Mouse (Mus musculus) macrophage (primary cell): ENCODE data around the gene Tex50. TPM values are rescaled to one million over a fixed set of nuclear protein-coding genes. Genes with fewer than 3 reads are reported as not detected.
A peak's percentile ranks its signal among the peaks of the same experiment; 100 is the strongest.
"Not testable (repeated sequence)": the region's sequence is repeated elsewhere in the genome, so short reads cannot be mapped to it uniquely, and the experiment has no call there.

Experiments used
- H3K27ac ChIP-seq: fragments of 350-480 bp; formaldehyde crosslinking; 2 replicates; pipeline ENCODE4 v1.9.0; 2021
- H3K36me3 ChIP-seq: fragments of 350-480 bp; formaldehyde crosslinking; 2 replicates; pipeline ENCODE4 v1.9.0; 2021; ENCODE audit errors: inconsistent target
- H3K4me3 ChIP-seq: fragments of 350-480 bp; formaldehyde crosslinking; 2 replicates; pipeline ENCODE4 v1.9.0; 2021; ENCODE audit errors: inconsistent target
- H3K79me2 ChIP-seq: fragments of 350-480 bp; formaldehyde crosslinking; 2 replicates; pipeline ENCODE4 v1.9.0; 2021; ENCODE audit errors: inconsistent target
- WGBS: methylation state at CpG from one replicate; pipeline ENCODE4 v1.1.7; 2026; ENCODE audit warnings: inconsistent platforms; ENCODE audit not compliant: missing documents; 5-methylcytosine and 5-hydroxymethylcytosine counted together
- polyA plus RNA-seq: library from polyadenylated mRNA; stranded (reverse); fragments of 250-400 nt; gene quantifications from 3 replicates; pipeline ENCODE4 v1.2.4, GENCODE M21; 2018; ENCODE audit warnings: inconsistent platforms
- total RNA-seq, 78 experiments: library from RNA; depleted of rRNA; stranded (reverse); fragments of 250-400 nt; gene quantifications; 1 replicate in 9 of 78; 2 replicates in 24 of 78; 3 replicates in 43 of 78; 4 replicates in 2 of 78; pipeline ENCODE4 v1.2.4; 2018; ENCODE audit warnings: inconsistent platforms in 56 of 78

Tex50 gene
- not detected for total RNA-seq (2018; cell fraction: chromatin; rRNA removed)
- total RNA-seq (2018; cell fraction: cytosol; rRNA removed) = not detected
- total RNA-seq (2018; cell fraction: nucleus; rRNA removed) = not detected
- not detected in 3 replicates for polyA plus RNA-seq

DNA sequence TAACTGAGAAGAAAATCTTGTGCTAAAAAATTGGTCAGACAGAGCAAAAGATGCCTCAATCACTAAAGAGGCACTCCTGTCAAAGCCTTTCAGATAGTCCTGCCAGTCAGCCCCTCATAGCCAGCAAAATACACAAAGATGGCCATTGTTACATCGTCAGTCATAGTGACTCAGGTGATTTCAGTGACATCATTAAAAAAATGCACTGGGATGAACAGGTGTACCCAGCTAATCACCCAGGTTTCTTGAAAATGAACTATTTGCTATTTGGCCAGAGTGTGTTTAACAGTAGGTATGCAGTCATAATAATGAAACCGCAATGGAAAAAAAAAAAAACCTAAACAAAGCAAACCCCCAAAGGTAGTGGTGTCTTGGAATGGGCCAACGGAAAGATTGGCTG lies at the start of gene Tex50:
Tex50 (minus strand) TSS at position 101 of the 400 bp plus-strand sequence.
- no peaks in the 10 kb centered on the region for H3K79me2 ChIP-seq
- H3K4me3 ChIP-seq = no peak within 1 kb of the TSS
- H3K27ac ChIP-seq = no peak within 1 kb of the TSS
- no peaks in the 10 kb centered on the region for H3K36me3 ChIP-seq
- WGBS = 98% methylated on average over 3 of the region's 3 CpGs

GRCm38 (mm10) chr1:161199856-161200255 lies 40.7 kb upstream of the Tex50 start:
- Histone ChIP-seq H3K36me3 (no peaks in the 10 kb centered on the region), H3K27ac (no peak overlapping the region), H3K4me3 (no peak overlapping the region), H3K79me2 (no peaks in the 10 kb centered on the region)
- 70% methylated on average over 5 of the region's 5 CpGs for WGBS

GRCm38 (mm10) chr1:161196364-161196763 lies 37.2 kb upstream of the Tex50 start:
- H3K79me2 ChIP-seq, H3K4me3 ChIP-seq: not testable (repeated sequence)
- 39% methylated on average over 8 of the region's 11 CpGs for WGBS

GRCm38 (mm10) chr1:161195541-161196351 lies 36.6 kb upstream of the Tex50 start:
- Histone ChIP-seq H3K79me2 (no peaks in the 10 kb centered on the region), H3K27ac (no peak overlapping the region), H3K36me3 (no peaks in the 10 kb centered on the region), H3K4me3 (peak overlapping the region; percentile 34)
- 2% methylated on average over 16 of the region's 16 CpGs for WGBS

More at GRCm38 (mm10) chr1:161196364-161196763, 37.2 kb upstream of the Tex50 start:
- H3K36me3 ChIP-seq, H3K27ac ChIP-seq: not testable (repeated sequence)

DNA sequence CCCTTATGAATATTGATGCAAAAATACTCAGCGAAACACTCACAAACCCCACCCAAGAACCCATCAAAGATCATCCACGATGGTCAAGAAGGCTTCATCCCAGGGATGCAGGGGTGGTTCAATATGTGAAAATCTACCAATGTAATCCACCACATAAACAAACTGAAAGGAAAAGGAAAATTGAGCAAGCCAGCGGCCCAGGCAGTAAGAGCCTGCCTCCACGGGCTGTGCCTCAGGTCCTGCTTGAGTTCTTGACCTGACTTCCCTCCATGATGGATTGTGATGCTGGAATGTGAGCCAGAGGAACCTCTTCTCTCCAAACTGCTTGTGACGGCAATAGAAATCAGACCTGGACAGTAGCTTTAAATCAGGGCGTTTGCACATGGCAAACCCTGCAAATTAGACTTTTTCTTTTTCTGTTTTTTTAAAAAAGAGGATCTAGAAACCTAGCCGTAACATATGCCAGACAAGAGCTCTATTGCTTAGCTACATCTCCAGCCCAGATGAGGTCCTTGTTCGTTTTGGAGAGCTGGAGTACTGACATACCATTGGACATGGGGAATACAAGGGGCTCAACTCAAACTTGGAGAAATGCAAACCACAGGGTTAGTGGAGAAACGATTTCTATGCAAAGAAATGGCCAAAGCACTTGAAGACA lies 31.3 kb upstream of the Tex50 start:
- Histone ChIP-seq H3K79me2 (no peaks in the 10 kb centered on the region), H3K27ac (no peak overlapping the region), H3K36me3 (no peaks in the 10 kb centered on the region), H3K4me3 (no peak overlapping the region)
- 55% methylated on average over 9 of the region's 9 CpGs for WGBS

DNA sequence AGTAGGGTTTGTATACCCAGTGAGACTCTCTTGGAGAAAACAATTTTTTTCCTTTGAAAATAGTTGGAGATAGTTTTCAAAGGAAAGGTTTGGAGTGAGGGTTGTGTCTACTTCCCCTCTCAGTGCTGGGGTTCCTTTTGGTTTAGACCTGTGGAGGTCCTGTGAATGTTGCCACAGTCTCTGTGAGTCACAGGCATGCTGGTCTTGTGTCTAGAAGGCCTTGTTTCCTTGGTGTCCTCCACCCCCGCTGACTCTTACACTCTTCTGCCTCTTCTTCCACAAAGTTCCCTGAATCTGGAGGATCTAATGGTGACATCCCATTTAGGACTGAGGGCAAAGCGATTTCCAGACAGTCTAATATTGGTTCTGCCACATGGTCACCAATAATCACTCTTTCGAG lies 26.3 kb upstream of the Tex50 start:
- no peaks in the 10 kb centered on the region for H3K79me2 ChIP-seq
- H3K36me3 ChIP-seq = no peaks in the 10 kb centered on the region
- H3K4me3 ChIP-seq = no peak overlapping the region
- H3K27ac ChIP-seq = no peak overlapping the region
- WGBS = 93% methylated on average over 3 of the region's 3 CpGs

- Histone ChIP-seq H3K36me3 (no peaks in the 10 kb centered on the region), H3K4me3 (peak overlapping the region; percentile 8; the same call in 1 of the 2 replicates), H3K79me2 (no peaks in the 10 kb centered on the region), H3K27ac (no peak overlapping the region)
- WGBS = 40% methylated on average over 9 of the region's 9 CpGs
Observed at GRCm38 (mm10) chr1:161183677-161184076, 24.6 kb upstream of the Tex50 start.

DNA sequence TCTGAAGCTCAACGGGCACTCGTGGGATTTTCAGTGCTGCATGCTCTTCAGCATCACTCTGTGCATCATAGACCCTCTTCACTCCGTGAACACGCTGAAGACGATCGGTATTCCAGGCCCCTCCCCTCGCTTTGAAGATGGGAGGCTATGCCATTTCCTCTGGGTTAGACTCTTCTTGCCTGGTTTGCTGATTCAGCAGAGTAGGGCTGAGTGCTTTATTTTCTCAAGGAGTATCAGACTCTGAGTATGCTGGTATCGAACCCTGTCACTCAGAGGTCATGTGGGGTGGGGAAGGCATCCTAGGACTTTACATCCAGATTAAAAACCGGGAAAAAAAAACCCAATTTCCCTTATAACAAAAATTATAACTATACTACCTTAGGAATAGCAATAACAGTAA lies 23.3 kb upstream of the Tex50 start:
- Histone ChIP-seq H3K27ac (no peak overlapping the region), H3K79me2 (no peaks in the 10 kb centered on the region), H3K36me3 (no peaks in the 10 kb centered on the region), H3K4me3 (no peak overlapping the region)
- WGBS = 92% methylated on average over 8 of the region's 9 CpGs

- no peak overlapping the region for H3K27ac ChIP-seq
- no peaks in the 10 kb centered on the region for H3K79me2 ChIP-seq
- H3K36me3 ChIP-seq = no peaks in the 10 kb centered on the region
- H3K4me3 ChIP-seq = no peak overlapping the region
- 66% methylated on average over 8 of the region's 8 CpGs for WGBS
Observed at GRCm38 (mm10) chr1:161180674-161181073, 21.6 kb upstream of the Tex50 start.

DNA sequence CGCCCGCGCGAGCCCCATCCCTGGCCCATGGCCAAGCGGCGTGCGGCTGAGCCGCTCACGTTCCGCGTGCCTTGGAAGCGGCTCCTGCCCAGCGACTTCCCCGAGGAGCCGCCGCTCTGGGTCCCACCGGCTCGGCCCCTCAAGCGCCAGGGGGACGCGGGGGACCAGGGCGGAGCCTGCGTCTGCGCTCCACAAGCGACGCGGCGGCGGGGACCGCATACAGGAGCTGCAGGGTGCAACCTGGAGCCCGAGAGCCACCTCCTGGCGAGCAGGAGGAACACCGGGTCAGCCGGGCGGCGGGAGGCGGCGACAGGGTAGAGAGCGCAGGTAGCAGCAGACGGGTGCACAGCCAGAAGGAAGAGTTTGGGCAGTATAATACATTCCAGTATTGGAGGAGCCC lies 11.5 kb upstream of the Tex50 start:
- no peaks in the 10 kb centered on the region for H3K36me3 ChIP-seq
- H3K4me3 ChIP-seq = no peak overlapping the region
- no peak overlapping the region for H3K27ac ChIP-seq
- no peaks in the 10 kb centered on the region for H3K79me2 ChIP-seq
- WGBS = 2% methylated on average over 40 of the region's 40 CpGs

GRCm38 (mm10) chr1:161160266-161160665 lies 1.2 kb upstream of the Tex50 start:
- Histone ChIP-seq H3K4me3 (no peak overlapping the region), H3K79me2 (no peaks in the 10 kb centered on the region), H3K27ac (no peak overlapping the region), H3K36me3 (no peaks in the 10 kb centered on the region)
- WGBS = 69% methylated on average over 4 of the region's 4 CpGs

DNA sequence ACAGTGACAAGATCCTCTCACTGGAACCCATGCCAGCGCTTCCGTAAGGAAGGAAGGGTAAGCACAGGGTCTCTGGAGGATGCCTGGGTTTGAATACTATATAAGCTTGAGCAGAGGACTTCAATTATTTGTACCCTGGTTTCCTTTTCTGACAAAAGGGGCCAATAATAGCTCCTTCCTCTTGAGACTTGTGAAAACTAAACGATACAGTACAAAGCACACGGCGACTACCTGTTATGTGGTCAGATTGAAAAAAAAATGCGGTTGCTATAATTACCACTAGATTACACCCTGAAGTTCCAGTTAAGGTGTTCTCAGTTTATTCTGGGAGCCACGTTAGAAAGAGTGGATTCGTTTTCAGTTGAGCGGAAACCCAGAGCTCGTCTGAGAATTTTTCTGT lies 2.6 kb downstream of the Tex50 start:
- no peaks in the 10 kb centered on the region for H3K79me2 ChIP-seq
- no peaks in the 10 kb centered on the region for H3K36me3 ChIP-seq
- H3K27ac ChIP-seq = no peak overlapping the region
- 11% methylated on average over 10 of the region's 10 CpGs for WGBS
- H3K4me3 ChIP-seq = no peak overlapping the region

GRCm38 (mm10) chr1:161151098-161151497 lies 8.0 kb downstream of the Tex50 start:
- WGBS = 53% methylated on average over 6 of the region's 6 CpGs
- Histone ChIP-seq H3K27ac (no peak overlapping the region), H3K36me3 (no peaks in the 10 kb centered on the region), H3K4me3 (no peak overlapping the region), H3K79me2 (no peaks in the 10 kb centered on the region)

DNA sequence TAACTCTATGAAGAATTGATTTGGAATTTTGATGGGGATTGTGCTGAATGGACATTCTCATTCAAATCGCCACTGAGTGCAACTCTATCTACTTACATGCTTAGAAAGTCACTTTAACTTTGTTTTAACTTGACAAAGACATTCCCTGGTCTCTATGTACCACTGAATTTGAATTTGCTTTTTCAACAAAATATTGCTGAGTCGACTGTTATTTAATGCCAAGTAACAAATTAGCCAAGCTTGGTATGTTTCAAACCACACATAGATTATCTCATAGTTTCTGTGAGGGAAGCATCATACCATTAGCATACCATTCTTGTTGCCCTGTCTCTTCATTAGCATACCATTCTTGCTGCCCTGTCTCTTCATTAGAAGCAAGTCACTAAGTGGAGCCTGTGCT lies 11.2 kb downstream of the Tex50 start:
- Histone ChIP-seq H3K36me3 (no peaks in the 10 kb centered on the region), H3K4me3 (no peak overlapping the region), H3K79me2 (no peaks in the 10 kb centered on the region), H3K27ac (no peak overlapping the region)
- WGBS = 95% methylated on average over 2 of the region's 2 CpGs

GRCm38 (mm10) chr1:161145611-161146010 lies 13.5 kb downstream of the Tex50 start:
- H3K27ac ChIP-seq, H3K36me3 ChIP-seq: not testable (repeated sequence)
- 81% methylated on average over 8 of the region's 8 CpGs for WGBS

More at GRCm38 (mm10) chr1:161145611-161146010, 13.5 kb downstream of the Tex50 start:
- H3K4me3 ChIP-seq, H3K79me2 ChIP-seq: not testable (repeated sequence)
